Mouse (Mus musculus): ENCODE measurements around the gene Plppr1. TPM values are rescaled to one million over a fixed set of nuclear protein-coding genes. Genes with fewer than 3 reads are reported as not detected.
"Not testable (repeated sequence)": the region's sequence is repeated elsewhere in the genome, so short reads cannot be mapped to it uniquely, and the experiment has no call there.

Gene Plppr1
- polyA plus RNA-seq, 1 experiment from 2014 or later = 91.9 TPM

DNA sequence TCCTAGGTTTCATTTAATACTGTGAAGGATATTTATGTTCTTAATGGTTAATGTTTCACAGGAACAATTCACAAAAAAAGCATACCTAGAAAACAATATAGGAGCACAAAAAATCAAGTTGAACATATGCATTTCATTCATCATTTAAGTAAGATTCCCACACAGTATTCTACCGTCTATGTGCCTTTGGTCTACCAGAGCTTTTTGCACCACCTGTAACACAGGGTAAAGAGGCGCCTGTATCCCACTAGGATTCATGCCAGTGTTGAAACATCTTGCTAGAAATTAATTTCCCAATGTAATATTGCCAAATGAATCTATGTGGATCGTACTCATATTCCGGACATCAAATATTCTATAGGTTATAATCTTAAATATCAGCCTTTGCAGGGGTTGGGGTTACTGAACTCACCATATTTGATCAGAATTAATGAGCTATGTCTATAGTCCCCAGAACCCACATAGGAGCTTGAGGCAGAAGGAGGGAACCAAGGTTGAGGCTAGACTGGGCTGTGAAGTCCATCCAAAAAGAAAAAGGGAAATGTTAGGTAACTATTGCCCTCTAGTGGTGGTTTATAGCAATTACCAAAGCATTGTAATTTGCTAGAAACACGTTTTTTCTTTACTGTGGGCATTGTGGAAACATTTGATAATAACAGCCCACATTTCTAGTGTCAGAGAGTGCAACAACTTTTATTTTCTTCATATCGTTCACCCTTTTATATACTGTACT lies 263.0 kb downstream of the Plppr1 start:
- H3K4me1 ChIP-seq = no peaks in the 10 kb centered on the region
- no peak overlapping the region for H3K9ac ChIP-seq (replicated peaks)
- no peak overlapping the region for H3K4me3 ChIP-seq (replicated peaks)
- WGBS = 54% methylated on average over 6 of the region's 6 CpGs
- peak; percentile 76 for ATAC-seq (ENCODE audit: low FRiP score)
- peaks cover 8% of the 10 kb centered on the region for H3K36me3 ChIP-seq
- H3K9me3 ChIP-seq (replicated peaks) = no peaks in the 10 kb centered on the region
- H3K27me3 ChIP-seq (replicated peaks) = no peaks in the 10 kb centered on the region
- no peak overlapping the region for H3K4me2 ChIP-seq
- no peak overlapping the region for H3K27ac ChIP-seq (replicated peaks)

GRCm38 (mm10) chr4:49337949-49338348 lies 278.9 kb downstream of the Plppr1 start:
- not testable (repeated sequence) for H3K9me3 ChIP-seq (replicated peaks); H3K36me3 ChIP-seq; H3K4me3 ChIP-seq (replicated peaks); H3K27me3 ChIP-seq (replicated peaks); H3K27ac ChIP-seq (replicated peaks); ATAC-seq (ENCODE audit: low FRiP score); H3K4me1 ChIP-seq; H3K4me2 ChIP-seq; H3K9ac ChIP-seq (replicated peaks)
- 92% methylated on average over 3 of the region's 4 CpGs for WGBS

- not testable (repeated sequence) for H3K4me2 ChIP-seq; H3K27me3 ChIP-seq (replicated peaks); H3K9ac ChIP-seq (replicated peaks); ATAC-seq (ENCODE audit: low FRiP score); H3K4me3 ChIP-seq (replicated peaks); H3K36me3 ChIP-seq; H3K4me1 ChIP-seq; H3K9me3 ChIP-seq (replicated peaks); H3K27ac ChIP-seq (replicated peaks)
- WGBS = 83% methylated on average over 3 of the region's 3 CpGs
Measured at GRCm38 (mm10) chr4:49340091-49340490, 281.0 kb downstream of the Plppr1 start.

- H3K4me2 ChIP-seq; ATAC-seq (ENCODE audit: low FRiP score); H3K4me1 ChIP-seq; H3K27me3 ChIP-seq (replicated peaks); H3K4me3 ChIP-seq (replicated peaks); H3K27ac ChIP-seq (replicated peaks); H3K9ac ChIP-seq (replicated peaks); H3K9me3 ChIP-seq (replicated peaks); H3K36me3 ChIP-seq: not testable (repeated sequence)
- 59% methylated on average over 1 of the region's 1 CpGs for WGBS
Measured at GRCm38 (mm10) chr4:49348001-49348400, 288.9 kb downstream of the Plppr1 start.

- ATAC-seq (ENCODE audit: low FRiP score) = no peak
- Histone ChIP-seq H3K27ac (replicated peaks) (no peak overlapping the region), H3K9ac (replicated peaks) (no peak overlapping the region), H3K4me3 (replicated peaks) (no peak overlapping the region), H3K9me3 (replicated peaks) (no peaks in the 10 kb centered on the region), H3K4me2 (no peak overlapping the region), H3K4me1 (no peaks in the 10 kb centered on the region), H3K36me3 (no peaks in the 10 kb centered on the region), H3K27me3 (replicated peaks) (no peaks in the 10 kb centered on the region)
- WGBS = 57% methylated on average over 2 of the region's 2 CpGs
Measured at GRCm38 (mm10) chr4:49348677-49349076, 289.6 kb downstream of the Plppr1 start.

DNA sequence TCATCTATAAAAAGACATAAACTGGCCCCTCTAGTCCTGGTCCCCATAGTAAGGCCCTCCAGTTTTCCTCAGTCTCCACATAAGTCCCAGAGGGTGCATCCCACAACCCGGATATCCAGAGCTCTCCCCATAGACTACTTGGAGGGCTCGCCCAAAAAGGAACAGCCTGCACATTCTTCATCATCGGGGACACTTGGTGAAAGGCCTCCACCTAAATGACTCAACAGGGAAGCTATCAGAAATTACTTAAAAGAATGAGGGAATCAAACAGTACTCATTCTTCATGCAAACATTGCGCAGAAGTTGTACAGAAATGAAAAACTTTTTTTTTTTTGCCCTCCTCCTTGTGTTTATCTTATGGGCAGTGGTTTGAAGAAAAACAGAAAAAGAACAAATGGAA lies 291.4 kb downstream of the Plppr1 start:
- Histone ChIP-seq H3K36me3 (no peaks in the 10 kb centered on the region), H3K4me2 (no peak overlapping the region), H3K27me3 (replicated peaks) (no peaks in the 10 kb centered on the region), H3K9ac (replicated peaks) (no peak overlapping the region), H3K4me1 (no peaks in the 10 kb centered on the region), H3K9me3 (replicated peaks) (no peaks in the 10 kb centered on the region), H3K27ac (replicated peaks) (no peak overlapping the region), H3K4me3 (replicated peaks) (no peak overlapping the region)
- ATAC-seq (ENCODE audit: low FRiP score) = no peak
- 90% methylated on average over 4 of the region's 4 CpGs for WGBS

GRCm38 (mm10) chr4:49357097-49357496 lies 298.0 kb downstream of the Plppr1 start:
- no peak for ATAC-seq (ENCODE audit: low FRiP score)
- Histone ChIP-seq H3K4me1 (no peaks in the 10 kb centered on the region), H3K27ac (replicated peaks) (no peak overlapping the region), H3K36me3 (no peaks in the 10 kb centered on the region), H3K4me3 (replicated peaks) (no peak overlapping the region), H3K27me3 (replicated peaks) (no peaks in the 10 kb centered on the region), H3K9me3 (replicated peaks) (no peaks in the 10 kb centered on the region), H3K9ac (replicated peaks) (no peak overlapping the region), H3K4me2 (no peak overlapping the region)
- WGBS = 80% methylated on average over 2 of the region's 2 CpGs

GRCm38 (mm10) chr4:49368046-49368445 lies 309.0 kb downstream of the Plppr1 start:
- H3K27ac ChIP-seq (replicated peaks); H3K36me3 ChIP-seq; H3K27me3 ChIP-seq (replicated peaks); H3K4me2 ChIP-seq; H3K4me3 ChIP-seq (replicated peaks); H3K9ac ChIP-seq (replicated peaks); H3K4me1 ChIP-seq; ATAC-seq (ENCODE audit: low FRiP score): not testable (repeated sequence)
- H3K9me3 ChIP-seq (replicated peaks) = peaks cover 12% of the 10 kb centered on the region; the same call in 1 of the 2 replicates
- WGBS = 91% methylated on average over 3 of the region's 3 CpGs

- not testable (repeated sequence) for H3K9ac ChIP-seq (replicated peaks); ATAC-seq (ENCODE audit: low FRiP score); H3K27me3 ChIP-seq (replicated peaks); H3K4me2 ChIP-seq; H3K36me3 ChIP-seq; H3K9me3 ChIP-seq (replicated peaks); H3K4me1 ChIP-seq; H3K27ac ChIP-seq (replicated peaks); H3K4me3 ChIP-seq (replicated peaks)
- WGBS = 87% methylated on average over 2 of the region's 2 CpGs
Measured at GRCm38 (mm10) chr4:49383576-49384318, 324.7 kb downstream of the Plppr1 start.

- Histone ChIP-seq H3K9me3 (replicated peaks) (no peaks in the 10 kb centered on the region), H3K9ac (replicated peaks) (no peak overlapping the region), H3K4me1 (no peaks in the 10 kb centered on the region), H3K27me3 (replicated peaks) (no peaks in the 10 kb centered on the region), H3K4me3 (replicated peaks) (no peak overlapping the region), H3K4me2 (no peak overlapping the region), H3K36me3 (no peaks in the 10 kb centered on the region), H3K27ac (replicated peaks) (no peak overlapping the region)
- 64% methylated on average over 2 of the region's 2 CpGs for WGBS
- ATAC-seq (ENCODE audit: low FRiP score) = no peak
Measured at GRCm38 (mm10) chr4:49386873-49387272, 327.8 kb downstream of the Plppr1 start.
